Comparison of ENCODE assay signal across 8 mouse cellular contexts in the genomic region with DNA sequence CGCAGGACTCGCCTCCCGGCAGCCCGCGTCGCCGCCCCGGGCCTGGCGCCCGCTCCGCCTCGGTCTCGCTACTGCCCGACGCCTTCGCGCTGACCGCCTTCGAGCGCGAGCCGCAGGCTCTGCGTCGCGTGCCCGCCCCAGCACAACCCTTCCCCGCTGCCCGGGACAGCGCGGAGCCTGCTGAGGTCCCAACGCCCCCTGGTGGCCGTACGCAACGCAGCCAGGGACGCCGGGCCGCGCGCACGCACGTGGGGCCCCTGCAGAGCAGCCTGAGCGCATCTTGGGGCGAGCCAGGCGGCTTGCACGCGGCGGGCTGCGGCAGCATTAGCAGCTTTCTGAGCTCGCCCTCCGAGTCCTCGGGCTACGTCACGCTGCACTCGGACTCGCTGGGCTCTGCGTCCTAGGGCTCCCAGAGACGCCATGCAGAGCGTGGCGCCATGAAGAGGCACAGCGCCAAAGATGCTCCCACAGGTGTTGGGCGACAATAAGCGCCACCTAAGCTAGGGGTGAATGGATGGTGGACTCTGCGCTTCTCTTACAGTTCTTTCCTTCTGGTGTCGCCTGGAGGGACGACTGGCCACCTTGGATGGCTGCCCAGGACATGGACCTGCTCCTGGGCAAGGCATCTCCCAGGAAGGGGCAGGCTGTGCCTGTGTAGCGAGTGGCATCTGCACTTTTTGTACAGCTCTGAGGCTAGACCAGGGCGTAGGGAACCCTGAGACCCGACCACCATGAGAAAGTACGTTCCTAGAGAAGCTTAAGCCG. TPM values are rescaled to one million over a fixed set of nuclear protein-coding genes. Genes with fewer than 3 reads are reported as not detected.
DNase-seq lines count a peak whose midpoint lies in the region; ATAC-seq and TF ChIP-seq lines count a peak whose summit lies in the region.

No protein-coding gene starts in this region.

- no peaks in the 10 kb centered on the region for H3K9me3 ChIP-seq in ES-E14 (ENCODE audit: control insufficient read depth, insufficient read depth, low read depth, low read length)
- H3K9me3 ChIP-seq in hindbrain, embryonic 12.5 days (replicated peaks), result no peaks in the 10 kb centered on the region
- H3K9me3 ChIP-seq in lung, embryonic 16.5 days (ENCODE audit: control insufficient read depth, low read length), result no peaks in the 10 kb centered on the region

- WGBS in hindbrain, embryonic 12.5 days, result 5% methylated on average over 70 of the region's 70 CpGs
- 6% methylated on average over 70 of the region's 70 CpGs for WGBS in lung, embryonic 16.5 days

- peak overlapping the region; percentile 23 for H3K9ac ChIP-seq in ES-E14 (ENCODE audit: insufficient read depth, low read depth, low read length, poor library complexity, severe bottlenecking)
- peak overlapping the region; percentile 32; the same call in 1 of the 2 replicates for H3K9ac ChIP-seq in hindbrain, embryonic 12.5 days
- H3K9ac ChIP-seq in lung, embryonic 16.5 days (ENCODE audit: low read length), result peak overlapping the region; percentile 35; the same call in 1 of the 2 replicates

- peaks cover 7 to 28% of the 10 kb centered on the region in 2 experiments; a peak in 2 of 4 replicates for H3K4me1 ChIP-seq in ES-E14 (ENCODE audit: control insufficient read depth in 2 of 2, insufficient read depth in 2 of 2, low read length in 2 of 2, poor library complexity in 1 of 2)
- H3K4me1 ChIP-seq in hindbrain, embryonic 12.5 days, result peaks cover 36% of the 10 kb centered on the region
- H3K4me1 ChIP-seq in lung, embryonic 16.5 days (replicated peaks; ENCODE audit: control insufficient read depth, insufficient read depth, low read length), result peaks cover 16% of the 10 kb centered on the region

- ATAC-seq in hindbrain, embryonic 12.5 days (ENCODE audit: low FRiP score), result peak; percentile 63
- ATAC-seq in lung, embryonic 16.5 days (ENCODE audit: low read depth), result peak; percentile 87

- H3K27ac ChIP-seq in ES-E14 (ENCODE audit: insufficient read depth, low read depth, low read length, poor library complexity, severe bottlenecking), result no peak overlapping the region
- no peak overlapping the region for H3K27ac ChIP-seq in hindbrain, embryonic 12.5 days
- H3K27ac ChIP-seq in lung, embryonic 16.5 days (ENCODE audit: low read length), result no peak overlapping the region

- no peaks in the 10 kb centered on the region for H3K36me3 ChIP-seq in ES-E14 (ENCODE audit: control insufficient read depth, insufficient read depth, low read length, poor library complexity, severe bottlenecking)
- no peaks in the 10 kb centered on the region; the same call in 1 of the 2 replicates for H3K36me3 ChIP-seq in hindbrain, embryonic 12.5 days
- H3K36me3 ChIP-seq in lung, embryonic 16.5 days (ENCODE audit: control insufficient read depth, insufficient read depth, low read length), result peaks cover 4% of the 10 kb centered on the region; the same call in 1 of the 2 replicates

- in situ Hi-C loops in ES-E14 (cut with MboI; ENCODE audit: low sequenced_read_pairs in 2 of 2, unreplicated experiment in 2 of 2), result no loop called here

- DNase-seq in ES-E14 (ENCODE audit: low read depth, low spot score), result peak; percentile 52
- DNase-seq in cerebellum, adult 9-11 months, result peak; percentile 87
- DNase-seq in frontal cortex, postnatal 14 days (ENCODE audit: low spot score in 2 of 2), result peak; percentile 73 to 78
- peak; percentile 91 to 92 for DNase-seq in layer of hippocampus, postnatal 10 days (ENCODE audit: low spot score in 2 of 2)
- peak; percentile 68 for DNase-seq in ovary, postnatal 10 days (ENCODE audit: low spot score)
- DNase-seq in thymus, postnatal 0 days (ENCODE audit: low spot score), result peak; percentile 86

- peaks cover 99% of the 10 kb centered on the region for H3K27me3 ChIP-seq in hindbrain, embryonic 12.5 days
- H3K27me3 ChIP-seq in lung, embryonic 16.5 days (ENCODE audit: control insufficient read depth, insufficient read depth, low read depth, low read length), result peaks cover 80% of the 10 kb centered on the region

- peak overlapping the region; percentile 35 to 54; a peak in 3 of 4 replicates for H3K4me3 ChIP-seq in ES-E14 (ENCODE audit: insufficient read depth in 1 of 2, low read depth in 1 of 2, low read length in 2 of 2, poor library complexity in 1 of 2, severe bottlenecking in 1 of 2)
- peak overlapping the region; percentile 35 for H3K4me3 ChIP-seq in hindbrain, embryonic 12.5 days
- peak overlapping the region; percentile 33 for H3K4me3 ChIP-seq in lung, embryonic 16.5 days (ENCODE audit: low read length)

- peak overlapping the region; percentile 54 for H3K4me2 ChIP-seq in hindbrain, embryonic 12.5 days (replicated peaks)
- H3K4me2 ChIP-seq in lung, embryonic 16.5 days (ENCODE audit: low read depth, low read length), result peak overlapping the region; percentile 59

TF ChIP-seq in ES-E14, 5 proteins besides CTCF, POLR2A, EP300 and RAD21:
- no peak for TF ChIP-seq MAFK (IDR thresholded peaks at IDR 0.05; ENCODE audit: insufficient read depth, low read depth, low read length)
- TF ChIP-seq ZNF384 (IDR thresholded peaks at IDR 0.05; ENCODE audit: low read depth, low read length), result no peak
- no peak for TF ChIP-seq HCFC1 (IDR thresholded peaks at IDR 0.05; ENCODE audit: borderline replicate concordance, insufficient read depth, low read length)
- no peak for TF ChIP-seq CHD2 (IDR thresholded peaks at IDR 0.05; ENCODE audit: low read depth, low read length)
- no peak for TF ChIP-seq ZC3H11A (IDR thresholded peaks at IDR 0.05; ENCODE audit: borderline replicate concordance, low read depth, low read length)

RNA-seq across cellular contexts. Expression of a gene that starts 8.1 kb away (rescaled TPM):
- total RNA-seq in ES-E14 (2012; rRNA removed), result 0.58 and 1.1 TPM in 2 replicates
- polyA plus RNA-seq in hindbrain, embryonic 12.5 days (2016; fragmentation: Nextera tagmentation; extraction: Ambion mirVana), result 1.2 and 2.1 TPM in 2 replicates
- total RNA-seq in layer of hippocampus, postnatal 10 days (2021), result not detected
- not detected in 2 replicates for polyA plus RNA-seq in lung, embryonic 16.5 days (2015; fragmentation: Nextera tagmentation; extraction: Ambion mirVana)
- 0.07 TPM in 1 of 2 replicates, not detected in the other for polyA plus RNA-seq in thymus, postnatal 0 days (2015; fragmentation: Nextera tagmentation; extraction: Ambion mirVana)

RNA-seq across cellular contexts. Expression of a gene that starts 9.3 kb away (rescaled TPM):
- total RNA-seq in ES-E14 (2012; rRNA removed), result 5.1 and 7.2 TPM in 2 replicates
- polyA plus RNA-seq in hindbrain, embryonic 12.5 days (2016; fragmentation: Nextera tagmentation; extraction: Ambion mirVana), result 13.1 and 16.2 TPM in 2 replicates
- total RNA-seq in layer of hippocampus, postnatal 10 days (2021), result 10 to 100 TPM; 21.4 to 23.1 TPM
- 8.3 and 8.5 TPM in 2 replicates for polyA plus RNA-seq in lung, embryonic 16.5 days (2015; fragmentation: Nextera tagmentation; extraction: Ambion mirVana)
- 1.2 and 1.4 TPM in 2 replicates for polyA plus RNA-seq in thymus, postnatal 0 days (2015; fragmentation: Nextera tagmentation; extraction: Ambion mirVana)

RNA-seq across cellular contexts. Expression of a gene that starts 13.7 kb away (rescaled TPM):
- total RNA-seq in ES-E14 (2012; rRNA removed), result 47.7 and 61.4 TPM in 2 replicates
- polyA plus RNA-seq in hindbrain, embryonic 12.5 days (2016; fragmentation: Nextera tagmentation; extraction: Ambion mirVana), result 25.3 and 25.6 TPM in 2 replicates
- 10 to 100 TPM; 27.9 to 33.9 TPM for total RNA-seq in layer of hippocampus, postnatal 10 days (2021)
- polyA plus RNA-seq in lung, embryonic 16.5 days (2015; fragmentation: Nextera tagmentation; extraction: Ambion mirVana), result 21.7 and 24.0 TPM in 2 replicates
- polyA plus RNA-seq in thymus, postnatal 0 days (2015; fragmentation: Nextera tagmentation; extraction: Ambion mirVana), result 19.2 and 19.7 TPM in 2 replicates

RNA-seq across cellular contexts. Expression of a gene that starts 35.4 kb away (rescaled TPM):
- total RNA-seq in ES-E14 (2012; rRNA removed), result 4.6 and 9.0 TPM in 2 replicates
- polyA plus RNA-seq in hindbrain, embryonic 12.5 days (2016; fragmentation: Nextera tagmentation; extraction: Ambion mirVana), result 2.5 and 3.8 TPM in 2 replicates
- 1 to 10 TPM; 3.1 to 4.0 TPM for total RNA-seq in layer of hippocampus, postnatal 10 days (2021)
- 2.5 and 2.7 TPM in 2 replicates for polyA plus RNA-seq in lung, embryonic 16.5 days (2015; fragmentation: Nextera tagmentation; extraction: Ambion mirVana)
- polyA plus RNA-seq in thymus, postnatal 0 days (2015; fragmentation: Nextera tagmentation; extraction: Ambion mirVana), result 0.09 TPM in 1 of 2 replicates, not detected in the other

RNA-seq across cellular contexts. Expression of a gene that starts 42.2 kb away (rescaled TPM):
- 1,269 and 1,458 TPM in 2 replicates for total RNA-seq in ES-E14 (2012; rRNA removed)
- polyA plus RNA-seq in hindbrain, embryonic 12.5 days (2016; fragmentation: Nextera tagmentation; extraction: Ambion mirVana), result 257 and 282 TPM in 2 replicates
- total RNA-seq in layer of hippocampus, postnatal 10 days (2021), result 100 to 1,000 TPM; 283 to 319 TPM
- 361 and 378 TPM in 2 replicates for polyA plus RNA-seq in lung, embryonic 16.5 days (2015; fragmentation: Nextera tagmentation; extraction: Ambion mirVana)
- polyA plus RNA-seq in thymus, postnatal 0 days (2015; fragmentation: Nextera tagmentation; extraction: Ambion mirVana), result 557 and 592 TPM in 2 replicates
